Mouse (Mus musculus) thymus, postnatal 36 days (tissue): ENCODE results near the gene Slc35b1.
A peak's percentile ranks its signal among the peaks of the same experiment; 100 is the strongest.
"Not testable (repeated sequence)": the region's sequence is repeated elsewhere in the genome, so short reads cannot be mapped to it uniquely, and the experiment has no call there.

Source experiments
- DNase-seq, 2 experiments: peaks; one replicate each; pipeline ENCODE4 v3.0.0; 2022; ENCODE audit warnings: mixed read lengths in 2 of 2

Gene Slc35b1

DNA sequence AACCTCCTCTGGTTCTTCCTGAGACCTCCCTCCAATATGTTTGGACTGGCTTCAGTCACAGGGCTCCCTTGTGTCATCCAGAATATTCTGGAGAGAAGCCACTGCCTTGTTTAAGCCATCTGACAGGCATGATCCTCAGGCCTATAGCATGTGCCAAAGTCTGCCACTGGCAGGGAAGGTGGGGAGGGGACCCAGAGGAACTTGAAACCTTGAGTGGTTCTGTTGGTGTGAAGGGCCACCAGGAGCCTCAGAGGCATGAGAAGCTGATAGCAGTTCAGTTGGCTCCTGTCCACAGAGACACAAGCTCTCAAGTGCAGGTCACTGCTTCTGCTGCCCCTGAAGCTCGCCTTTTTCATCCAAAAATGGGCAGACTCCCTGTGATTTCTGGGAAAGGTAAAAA, 12.1 kb downstream of the Slc35b1 start:
- no peak for DNase-seq

DNA sequence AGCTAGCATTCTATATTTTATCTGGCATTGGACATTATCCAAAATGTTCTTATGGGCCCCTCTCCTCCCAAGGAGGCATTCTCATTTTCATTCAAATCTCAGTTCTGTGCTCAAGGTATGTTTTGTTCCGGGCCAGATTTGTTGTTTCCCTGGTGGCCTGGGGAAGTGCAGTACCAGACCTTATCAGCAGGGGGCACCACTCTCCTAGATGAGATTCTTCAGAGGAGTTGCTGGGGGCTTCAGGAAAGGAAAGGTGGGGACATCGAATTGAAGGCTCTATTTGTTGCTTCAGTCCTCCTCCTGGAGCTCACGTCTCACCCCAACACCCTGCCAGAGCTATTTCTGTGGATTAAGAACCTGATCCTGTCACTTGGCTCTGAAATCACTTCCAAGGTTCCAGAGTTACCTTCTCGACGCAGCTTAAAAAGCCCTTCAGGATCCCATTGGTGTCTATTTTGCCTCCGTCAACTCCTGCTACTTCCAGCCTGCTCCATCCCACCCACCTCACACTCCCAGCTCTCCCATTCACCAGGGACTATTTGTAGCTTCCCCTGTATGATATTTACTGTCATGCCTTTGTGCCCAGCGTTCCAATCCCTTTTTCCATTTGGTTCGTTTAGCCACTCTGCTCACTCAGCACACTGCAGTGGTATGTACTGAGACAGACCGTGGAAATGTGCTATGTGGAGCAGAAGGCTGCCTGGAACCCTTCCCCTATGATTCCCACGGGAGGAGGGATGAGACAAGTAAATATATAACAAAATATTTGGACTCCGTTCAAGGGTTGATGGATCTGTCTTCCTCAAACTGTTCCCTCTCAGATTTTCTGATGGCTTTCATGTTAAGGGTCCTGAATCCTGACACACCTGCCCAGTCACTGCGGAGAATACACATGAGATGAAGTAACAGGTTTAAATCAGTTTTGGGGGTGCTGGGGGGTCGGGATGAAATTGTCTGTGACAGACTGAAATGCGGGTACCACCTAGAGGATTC, 13.6 kb downstream of the Slc35b1 start:
- peak; percentile 63 to 75 for DNase-seq

DNA sequence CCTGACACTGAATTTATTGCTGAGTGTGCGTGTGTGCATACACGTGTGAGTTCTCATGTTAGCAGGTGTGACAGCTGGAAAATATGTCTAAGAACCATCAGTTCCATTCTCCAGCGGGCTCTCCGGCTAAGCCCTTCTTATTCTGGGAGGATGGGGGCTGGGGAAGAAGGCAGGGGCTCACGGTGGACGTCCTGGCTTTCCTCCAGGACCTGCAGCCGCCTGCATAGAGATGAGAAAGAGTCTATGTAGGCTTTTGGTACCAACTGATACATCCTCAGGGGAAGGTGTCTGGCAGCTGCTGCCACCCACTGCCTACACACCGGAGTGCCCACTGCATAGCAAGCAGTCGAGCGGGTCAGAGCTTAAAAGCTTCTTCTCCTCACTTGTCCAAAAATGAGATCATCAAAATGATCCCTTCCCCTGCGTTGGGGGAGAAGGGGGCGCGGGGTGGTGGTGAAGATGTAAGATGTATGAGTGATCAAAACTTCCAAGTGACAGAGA, 15.1 kb downstream of the Slc35b1 start:
- DNase-seq = no peak

DNA sequence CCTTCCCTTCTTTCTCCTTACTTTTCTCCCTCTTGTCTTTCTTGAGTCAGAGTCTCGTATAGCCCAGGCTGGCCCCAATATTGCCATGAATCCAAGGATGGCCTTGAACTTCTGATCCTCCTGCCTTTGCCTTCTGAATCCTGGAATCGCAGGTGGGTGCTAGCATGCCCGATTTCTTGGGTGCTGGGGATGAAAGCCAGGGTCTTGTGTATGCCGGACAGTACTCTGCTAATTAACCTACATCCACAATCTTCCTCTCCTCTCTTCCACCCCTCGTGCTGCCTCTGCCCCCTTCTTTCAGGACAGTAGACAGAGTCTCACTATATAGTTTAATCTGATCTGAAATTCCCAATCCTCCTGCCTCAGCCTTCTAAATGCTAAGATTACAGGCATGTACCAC, 17.1 kb downstream of the Slc35b1 start:
- no peak for DNase-seq

DNA sequence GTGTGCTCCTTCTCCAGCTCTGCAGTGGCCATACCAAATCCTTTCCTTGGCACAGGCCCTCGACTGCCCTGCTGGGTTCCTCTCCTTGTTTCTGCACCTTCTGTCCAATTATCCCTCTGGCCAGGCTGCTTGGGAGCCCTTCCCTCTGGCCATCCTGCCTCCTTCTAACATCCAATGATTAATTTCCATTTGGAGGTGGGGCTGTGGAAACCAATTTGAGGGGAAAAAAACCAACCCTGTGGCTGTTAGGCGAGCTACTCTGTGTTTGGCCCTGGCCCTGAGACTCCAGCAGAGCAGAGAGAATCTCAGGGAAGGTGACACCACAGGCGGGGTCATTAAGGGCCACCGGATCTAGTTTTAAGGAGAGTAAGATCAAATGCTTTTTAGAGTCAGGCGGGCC, 17.7 kb downstream of the Slc35b1 start:
- no peak for DNase-seq

DNA sequence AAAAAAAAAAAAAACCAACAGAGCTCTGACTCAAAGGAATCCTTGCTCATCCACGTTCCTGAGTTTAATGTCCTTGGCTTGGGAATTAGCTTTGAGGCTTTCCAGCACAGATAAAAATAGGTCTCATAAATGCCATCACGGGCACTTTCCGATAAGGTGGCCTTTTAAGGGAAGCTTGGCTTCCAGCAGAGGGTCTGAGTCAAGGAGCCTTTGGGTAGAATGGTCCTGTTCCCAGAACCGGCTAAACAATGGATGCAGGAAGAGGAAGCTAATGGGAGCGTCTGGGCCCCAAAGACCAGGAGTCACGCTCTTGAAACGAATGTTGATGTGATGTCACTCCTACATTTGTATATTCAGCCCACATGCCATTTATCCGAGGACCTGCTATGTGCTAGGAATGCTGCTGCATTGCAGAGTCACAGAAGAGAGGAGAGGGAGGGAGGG, 18.2 kb downstream of the Slc35b1 start:
- no peak for DNase-seq

DNA sequence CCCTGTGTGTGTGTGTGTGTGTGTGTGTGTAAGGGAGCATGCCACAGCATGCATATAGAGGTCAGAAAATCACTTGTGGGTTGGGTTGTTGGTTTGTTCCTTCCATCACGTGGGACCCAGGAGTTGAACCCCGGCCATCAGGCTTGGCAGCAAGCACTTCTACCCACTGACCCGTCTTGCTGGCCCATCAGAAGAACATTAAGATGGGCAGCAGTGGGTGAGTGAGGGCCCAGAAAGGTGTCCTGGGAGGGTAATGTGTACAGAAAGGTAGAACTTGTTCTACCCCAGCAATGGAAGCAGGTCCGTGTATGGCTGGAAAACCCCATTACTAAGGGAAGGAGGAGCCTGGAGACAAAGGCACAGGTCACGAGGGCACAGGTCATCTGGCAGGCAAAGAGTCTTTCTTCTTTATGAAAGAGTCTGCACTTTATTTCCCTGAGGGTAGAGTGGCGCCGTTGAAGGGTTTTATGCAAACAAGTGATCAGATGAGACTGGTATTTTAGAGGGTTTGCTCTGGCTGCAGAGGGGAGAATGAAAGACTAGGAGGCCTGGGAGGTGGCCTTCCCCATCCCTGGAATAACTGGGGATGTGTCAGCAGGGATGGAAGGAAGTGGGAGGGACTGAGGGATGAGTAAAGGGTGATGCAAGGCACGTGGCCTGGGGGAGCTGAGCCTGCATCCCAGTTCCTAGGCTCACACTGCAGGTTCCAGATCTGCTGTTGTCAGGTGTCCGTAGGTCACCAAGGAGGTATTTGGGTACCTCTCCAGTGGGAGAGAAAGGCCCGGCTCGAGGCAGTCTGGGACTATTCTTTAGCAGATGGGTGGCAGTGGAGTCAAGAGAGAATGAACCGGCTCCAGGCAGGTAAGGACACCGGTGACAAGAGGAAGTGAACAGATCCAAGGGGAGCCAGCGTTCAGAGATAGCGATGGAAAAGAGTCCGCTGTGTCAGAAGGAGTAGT, 19.2 kb downstream of the Slc35b1 start:
- no peak for DNase-seq

DNA sequence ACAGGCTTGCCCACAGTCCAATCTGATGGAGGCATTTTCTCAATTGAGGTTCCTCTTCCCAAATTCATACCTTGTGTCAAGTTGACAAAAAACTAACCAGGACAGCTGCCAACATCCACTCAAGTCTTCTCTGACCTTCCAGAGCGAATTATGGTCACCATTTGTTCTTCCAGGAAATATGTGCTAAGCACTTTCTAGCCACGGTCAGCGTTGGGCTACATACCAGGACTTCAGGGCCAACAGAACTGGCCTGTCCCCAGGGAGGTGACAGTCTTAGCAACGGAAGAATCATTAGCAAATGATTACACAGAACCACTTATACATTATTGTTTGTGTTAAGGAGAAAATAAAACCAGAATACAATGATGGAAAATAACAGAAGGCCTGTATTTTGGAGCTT, 21.3 kb downstream of the Slc35b1 start:
- DNase-seq = no peak

DNA sequence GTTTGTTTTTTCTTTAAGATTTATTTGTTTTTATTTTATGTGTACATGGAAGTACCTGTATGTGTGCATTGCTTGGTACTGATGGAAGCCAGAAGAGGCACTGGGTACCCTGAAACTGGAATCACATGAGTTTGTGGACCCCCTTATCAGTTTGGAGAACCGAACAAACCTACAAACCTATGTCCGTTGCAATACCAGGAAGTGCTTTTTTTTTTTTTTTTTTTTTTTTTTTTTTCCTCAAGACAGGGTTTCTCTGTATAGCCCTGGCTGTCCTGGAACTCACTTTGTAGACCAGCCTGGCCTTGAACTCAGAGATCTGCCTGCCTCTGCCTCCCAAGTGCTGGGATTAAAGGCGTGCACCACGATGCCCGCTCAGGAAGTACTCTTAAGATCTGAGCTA, 21.9 kb downstream of the Slc35b1 start:
- not testable (repeated sequence) for DNase-seq

DNA sequence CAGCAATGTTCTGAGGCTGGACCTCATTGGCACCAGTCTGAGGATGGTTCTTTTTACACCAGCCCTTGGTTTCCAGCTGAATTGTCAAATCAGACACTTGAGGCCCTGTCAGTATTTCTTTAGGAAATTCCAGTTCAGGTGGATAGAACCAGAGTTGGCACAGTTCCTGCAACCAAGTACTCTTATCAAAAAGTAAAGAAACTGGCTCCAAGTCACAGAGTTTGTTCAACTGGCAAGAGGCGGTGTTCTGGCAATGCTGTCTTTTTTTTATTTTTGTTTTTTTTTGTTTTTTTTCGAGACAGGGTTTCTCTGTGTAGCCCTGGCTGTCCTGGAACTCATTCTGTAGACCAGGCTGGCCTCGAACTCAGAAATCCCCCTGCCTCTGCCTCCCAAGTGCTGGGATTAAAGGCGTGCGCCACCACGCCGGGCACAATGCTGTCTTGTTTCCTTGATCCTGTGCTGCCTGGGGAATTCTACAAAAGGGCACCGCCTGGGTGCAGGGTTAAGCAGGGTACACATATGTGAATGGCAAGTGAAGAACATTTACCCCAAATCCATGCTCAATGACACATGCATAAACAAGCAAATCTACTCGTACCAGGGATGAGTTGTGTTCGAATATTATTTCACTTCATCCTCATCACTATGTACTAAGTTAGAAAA, 25.1 kb downstream of the Slc35b1 start:
- DNase-seq = no peak

DNA sequence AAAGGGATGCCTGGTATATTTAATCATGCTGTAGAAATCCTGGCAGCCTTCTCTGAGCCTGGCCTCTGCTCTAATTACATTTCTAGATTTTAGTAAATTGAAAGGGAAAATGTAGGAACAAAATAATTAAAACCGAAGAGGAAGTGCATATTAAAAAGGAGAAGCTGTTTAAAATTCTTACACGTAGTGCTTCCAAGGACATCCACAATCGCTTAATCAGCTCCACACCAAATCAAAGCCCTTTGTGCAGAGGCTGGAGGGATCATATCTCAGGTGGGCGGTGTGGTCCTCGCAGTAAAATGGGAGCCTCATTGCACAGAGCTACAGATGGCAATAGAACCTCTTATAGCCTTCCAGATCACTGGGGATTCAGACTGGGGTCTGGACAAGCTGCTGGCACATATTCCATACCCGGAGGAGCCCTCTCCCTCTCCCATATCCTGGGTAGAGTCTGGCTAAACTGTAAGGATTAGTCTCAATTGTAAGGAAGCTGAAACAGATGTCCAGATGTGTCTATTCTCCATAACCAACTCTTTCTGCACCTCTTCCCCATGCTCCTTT, 27.0 kb downstream of the Slc35b1 start:
- no peak for DNase-seq

DNA sequence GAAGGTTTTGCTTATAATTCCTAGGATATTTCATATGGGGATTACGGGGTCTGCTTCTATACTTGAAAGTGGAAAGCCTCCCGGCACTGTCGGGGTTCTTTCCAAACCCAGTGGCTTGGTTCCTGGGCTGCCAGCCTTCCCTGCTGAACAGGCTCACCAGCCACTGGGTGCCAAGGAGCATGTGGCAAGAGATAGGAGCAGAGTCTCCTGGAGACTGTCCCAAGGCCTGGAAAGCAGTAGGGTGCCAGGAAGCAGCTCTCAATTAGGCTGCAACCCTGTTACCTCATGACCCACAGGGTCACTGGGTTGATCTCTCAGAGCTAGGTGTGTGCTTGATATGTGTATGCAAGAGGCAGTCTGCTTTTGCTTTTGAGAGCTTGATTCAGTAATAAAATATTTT, 28.1 kb downstream of the Slc35b1 start:
- no peak for DNase-seq

DNA sequence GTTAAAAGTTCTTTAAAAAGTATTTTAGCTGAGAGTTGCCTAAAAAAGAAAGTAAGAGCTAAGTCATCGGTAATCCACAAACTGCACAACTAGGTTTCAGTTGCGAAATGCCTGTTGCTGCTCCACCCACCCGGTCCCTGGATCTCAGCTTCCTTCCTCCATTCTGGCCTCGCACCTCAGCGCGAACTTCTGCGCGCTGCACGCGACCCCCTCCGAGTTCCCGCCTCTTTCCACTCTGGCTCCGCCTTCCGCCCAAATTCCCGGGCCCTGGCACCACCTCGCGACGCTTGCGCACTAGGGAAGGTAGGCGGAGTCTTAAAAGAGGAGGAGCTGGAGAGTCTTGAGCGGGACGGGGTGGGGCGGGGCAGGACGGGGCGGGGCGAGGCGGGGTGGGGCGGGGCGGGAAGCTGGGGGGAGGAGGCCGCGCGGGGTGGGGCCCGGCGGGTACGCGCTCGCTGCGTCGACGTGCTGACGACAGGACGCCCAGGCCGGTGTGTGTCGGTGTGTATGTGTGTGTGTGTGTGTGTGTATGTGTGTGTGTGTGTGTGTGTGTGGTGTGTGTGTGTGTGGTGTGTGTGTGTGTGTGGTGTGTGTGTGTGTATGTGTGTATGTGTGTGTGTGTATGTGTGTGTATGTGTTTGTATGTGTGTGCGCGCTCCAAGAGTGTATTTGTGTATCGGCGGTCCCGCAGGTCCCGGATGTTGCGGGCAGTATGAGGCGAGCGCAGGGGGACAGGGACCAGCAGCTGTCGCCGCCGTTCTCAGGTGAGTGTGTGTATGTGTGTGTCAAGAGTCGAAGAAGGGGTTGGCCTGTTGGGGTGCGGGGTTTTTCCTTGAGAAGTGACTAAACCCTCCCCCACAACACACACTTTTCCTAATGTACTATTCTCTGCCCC, 29.4 kb downstream of the Slc35b1 start, which contains the start of gene Spop:
Spop (plus strand) TSS at position 440 of the 895 bp plus-strand sequence.
- DNase-seq = peak; percentile 91 to 92

DNA sequence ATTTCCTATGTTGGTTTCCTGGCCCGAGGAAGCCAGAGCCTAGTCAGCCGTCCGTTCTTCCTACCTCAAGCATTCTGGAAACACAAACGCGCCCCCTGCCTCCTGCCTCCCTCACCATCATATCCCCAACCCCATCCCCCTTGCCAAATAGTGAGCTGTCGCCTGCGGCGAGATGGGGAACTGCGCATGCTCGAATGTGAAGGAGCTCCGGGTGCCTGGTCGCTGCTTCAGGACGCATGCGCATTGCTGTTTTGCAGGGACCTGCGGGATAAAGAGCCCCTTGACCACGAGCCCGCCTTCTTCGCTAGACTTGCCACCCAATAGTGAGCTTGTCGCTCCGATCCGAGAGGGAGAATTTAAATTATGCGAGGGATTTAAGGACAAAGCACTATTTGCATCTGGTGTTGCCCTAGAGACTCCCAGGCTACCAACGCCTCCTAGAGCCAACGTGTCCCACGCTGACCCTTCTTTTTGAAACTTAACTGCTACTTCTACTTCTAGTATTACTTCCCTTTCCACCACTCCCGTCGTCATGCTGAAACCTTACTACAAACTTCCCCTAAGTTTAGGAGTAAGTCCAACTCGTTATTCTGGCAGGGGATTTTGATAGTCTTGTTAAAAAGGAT, 30.2 kb downstream of the Slc35b1 start:
- DNase-seq = peak; percentile 90 to 94

DNA sequence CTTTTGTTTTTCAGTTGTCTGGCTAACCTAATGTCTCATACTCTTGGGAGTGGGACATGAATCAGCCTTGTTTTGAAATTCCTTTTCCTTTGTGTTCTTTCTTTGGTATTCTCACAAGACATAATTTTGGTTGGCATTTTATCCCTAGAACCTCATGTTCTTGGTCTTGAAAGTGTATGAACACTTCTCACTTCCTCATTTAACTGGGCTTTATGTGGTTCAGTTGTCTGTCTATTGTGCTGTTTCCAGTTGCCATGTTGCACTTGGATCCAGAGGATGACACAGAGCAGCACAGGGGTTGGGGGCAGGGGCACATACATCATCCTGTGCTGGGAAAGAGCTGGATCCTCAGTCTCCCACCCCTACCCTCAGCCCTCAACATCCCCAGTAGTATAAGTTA, 31.4 kb downstream of the Slc35b1 start:
- no peak for DNase-seq

DNA sequence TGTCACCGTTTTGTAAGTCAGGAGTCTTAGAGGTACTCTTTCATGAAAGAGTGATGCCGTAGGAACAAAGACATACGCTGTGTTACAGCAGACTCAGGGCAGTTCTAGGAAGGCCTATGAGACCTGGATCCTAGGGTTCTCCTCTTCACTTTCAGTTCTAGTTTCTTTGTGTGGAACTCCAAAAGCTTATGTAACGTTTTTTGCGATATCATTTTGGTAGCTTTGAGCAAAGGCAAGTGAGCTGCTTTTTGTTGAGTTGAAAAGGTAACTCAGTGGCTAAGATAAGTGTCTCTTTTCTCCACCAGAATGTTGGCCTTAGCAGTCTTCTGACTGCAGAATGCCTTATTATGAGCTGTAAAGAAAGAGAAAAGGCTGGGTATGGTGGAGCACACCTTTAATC, 32.8 kb downstream of the Slc35b1 start:
- no peak for DNase-seq

DNA sequence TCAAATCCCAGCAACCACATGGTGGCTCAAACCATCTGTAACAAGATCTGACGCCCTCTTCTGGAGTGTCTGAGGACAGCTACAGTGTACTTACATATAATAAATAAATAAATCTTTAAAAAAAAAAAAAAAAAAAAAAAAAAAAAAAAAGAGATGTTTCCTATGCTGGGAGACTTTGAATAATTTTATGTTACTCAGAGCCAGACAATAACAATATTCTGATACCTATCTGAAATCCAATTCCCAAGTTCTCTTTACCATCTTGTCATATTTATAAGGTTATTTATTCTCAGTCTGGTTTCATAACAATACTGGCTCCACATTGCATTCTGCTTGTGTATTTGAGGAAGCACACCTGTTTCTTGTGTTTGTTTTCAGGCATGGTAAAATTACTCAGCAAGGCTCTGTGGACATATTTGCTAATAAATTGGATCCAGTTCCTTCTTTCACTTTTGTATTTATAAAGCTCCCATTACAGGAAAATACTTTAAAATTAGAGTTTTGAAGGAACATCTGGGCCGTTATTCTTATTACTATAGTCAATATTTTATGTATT, 36.5 kb downstream of the Slc35b1 start:
- no peak for DNase-seq

DNA sequence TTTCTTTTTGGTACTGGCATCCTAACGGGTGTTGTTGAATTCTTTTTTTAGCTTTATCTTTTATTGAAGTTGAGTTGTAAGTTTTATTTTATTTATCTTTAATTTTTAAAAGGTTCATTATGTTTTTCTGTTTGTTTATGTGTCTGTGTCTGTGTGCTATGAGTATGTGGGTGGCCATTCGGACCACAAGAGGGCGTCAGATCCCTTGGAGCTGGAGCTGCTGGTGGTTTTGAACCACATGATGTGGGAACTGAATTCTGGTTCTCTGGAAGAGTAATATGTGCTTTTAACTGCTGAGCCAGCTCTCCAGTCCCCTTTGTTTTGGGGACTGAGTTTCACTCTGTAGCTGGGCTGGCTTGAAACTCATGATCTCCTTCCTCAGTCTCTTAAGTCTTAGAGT, 39.0 kb downstream of the Slc35b1 start:
- DNase-seq = no peak

DNA sequence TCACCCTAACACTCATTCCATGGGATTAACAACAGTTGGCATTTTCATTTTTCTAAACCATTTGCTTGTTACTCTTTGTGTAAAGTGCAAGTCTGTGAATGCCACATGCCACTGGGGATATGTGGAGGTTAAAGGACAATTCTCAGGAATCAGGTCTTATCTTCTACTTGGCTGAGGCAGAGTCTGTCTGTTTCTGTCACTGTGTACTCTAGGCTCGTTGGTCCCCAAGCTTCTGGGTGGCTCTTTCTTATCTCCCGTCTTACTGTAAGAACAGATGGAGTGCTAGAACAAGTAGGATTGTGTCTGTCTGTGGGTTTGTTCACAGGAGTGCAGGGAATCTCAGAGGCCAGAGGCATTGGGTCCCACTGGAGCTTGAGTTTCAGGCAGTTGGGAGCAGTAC, 46.9 kb downstream of the Slc35b1 start:
- DNase-seq = no peak

DNA sequence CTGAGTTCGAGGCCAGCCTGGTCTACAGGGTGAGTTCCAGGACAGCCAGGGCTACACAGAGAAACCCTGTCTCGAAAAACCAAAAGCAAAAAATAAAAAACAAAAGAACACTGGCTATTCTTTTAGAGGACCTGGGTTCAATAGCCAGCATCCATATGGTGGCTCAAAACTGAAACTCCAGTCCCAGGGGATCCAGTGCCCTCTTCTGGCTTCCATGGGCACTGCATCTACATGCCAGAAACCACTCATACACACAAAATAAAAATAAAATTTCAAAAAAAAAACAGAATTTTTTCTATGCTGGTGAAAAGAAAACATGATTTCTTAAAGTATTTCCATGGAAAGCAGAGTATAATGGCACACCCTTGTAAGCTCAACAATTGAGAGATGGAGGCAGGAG, 47.7 kb downstream of the Slc35b1 start:
- DNase-seq = peak; percentile 45 to 46
